Mouse (Mus musculus): ENCODE data around the gene Nat8f3. TPM values are rescaled to one million over a fixed set of nuclear protein-coding genes. Genes with fewer than 3 reads are reported as not detected.

The Nat8f3 gene
- not detected in 4 replicates for total RNA-seq (2023)

DNA sequence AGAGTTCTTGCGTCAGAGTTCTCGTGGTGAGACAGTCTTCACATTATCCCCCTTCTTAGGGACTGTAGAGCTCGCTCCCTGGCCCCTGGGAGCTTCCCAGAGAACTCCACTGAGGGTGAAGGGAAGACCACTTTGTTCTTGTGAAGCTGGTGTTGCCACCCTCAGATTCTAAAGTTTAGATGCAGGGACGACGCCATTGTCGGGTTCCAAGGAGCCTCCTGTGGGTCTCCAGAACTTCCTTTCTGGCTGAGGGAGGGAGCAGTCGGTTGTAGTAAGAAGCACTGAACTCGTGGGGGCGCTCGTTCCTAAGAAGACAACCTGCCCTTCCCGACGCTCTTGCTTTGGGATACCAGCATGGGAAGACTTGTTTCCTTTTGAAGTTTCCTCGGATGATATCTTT, at the start of gene Nat8f3:
Gene Nat8f3 (minus strand): TSS at position 223 of the 400 bp plus-strand sequence.

DNA sequence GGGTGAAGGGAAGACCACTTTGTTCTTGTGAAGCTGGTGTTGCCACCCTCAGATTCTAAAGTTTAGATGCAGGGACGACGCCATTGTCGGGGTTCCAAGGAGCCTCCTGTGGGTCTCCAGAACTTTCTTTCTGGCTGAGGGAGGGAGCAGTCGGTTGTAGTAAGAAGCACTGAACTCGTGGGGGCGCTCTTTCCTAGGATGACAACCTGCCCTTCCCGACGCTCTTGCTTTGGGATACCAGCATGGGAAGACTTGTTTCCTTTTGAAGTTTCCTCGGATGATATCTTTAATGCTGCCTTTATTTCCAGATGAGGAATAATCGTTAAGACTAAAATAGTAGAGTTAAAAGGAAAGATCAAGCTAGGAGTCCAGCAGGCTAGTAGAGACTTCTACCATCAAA, 52.4 kb downstream of the Nat8f3 start, which contains the start of gene Nat8f7:
Gene Nat8f7 (minus strand): TSS at position 101 of the 400 bp plus-strand sequence.

Other genes starting within 250 kb of the Nat8f3 start
- 4.4 to 5.7 TPM (median 5.1 TPM) in 4 replicates for gene Alms1, start 178.2 kb downstream of the Nat8f3 start, total RNA-seq (2023)
- gene Nat8f7, start 52.5 kb downstream of the Nat8f3 start, total RNA-seq (2023), result not detected in 4 replicates
- gene Nat8f6, start 55.2 kb upstream of the Nat8f3 start, total RNA-seq (2023), result not detected in 4 replicates
- not detected in 4 replicates for gene Nat8f5, start 55.2 kb upstream of the Nat8f3 start, total RNA-seq (2023)
- not detected in 4 replicates for gene Nat8, start 66.3 kb upstream of the Nat8f3 start, total RNA-seq (2023)
- 0.24 to 0.34 TPM (median 0.30 TPM) in 3 of 4 replicates, not detected in the other for gene Nat8f2, start 103.4 kb upstream of the Nat8f3 start, total RNA-seq (2023)
- gene Nat8f4, start 139.1 kb upstream of the Nat8f3 start, total RNA-seq (2023), result 2.0 to 2.8 TPM (median 2.2 TPM) in 4 replicates
- gene Tprkb, start 146.1 kb upstream of the Nat8f3 start, total RNA-seq (2023), result 13.9 to 18.7 TPM (median 16.2 TPM) in 4 replicates
- 1.9 to 8.2 TPM (median 3.6 TPM) in 4 replicates for gene Nat8f1, start 149.9 kb upstream of the Nat8f3 start, total RNA-seq (2023)
- gene Dusp11, start 195.9 kb upstream of the Nat8f3 start, total RNA-seq (2023), result 202 to 230 TPM (median 213 TPM) in 4 replicates